Mouse (Mus musculus) heart, postnatal 0 days (tissue): ENCODE results near the gene Olfr1447.

Experiments
- CTCF ChIP-seq: IDR thresholded peaks from 2 replicates; pipeline ENCODE4 v1.5.1; 2016; ENCODE audit warnings: antibody characterized with exemption, control low read depth, low read depth
- EP300 ChIP-seq: IDR thresholded peaks from 2 replicates; pipeline ENCODE4 v1.6.1; 2016; ENCODE audit warnings: antibody characterized with exemption, low read depth

DNA sequence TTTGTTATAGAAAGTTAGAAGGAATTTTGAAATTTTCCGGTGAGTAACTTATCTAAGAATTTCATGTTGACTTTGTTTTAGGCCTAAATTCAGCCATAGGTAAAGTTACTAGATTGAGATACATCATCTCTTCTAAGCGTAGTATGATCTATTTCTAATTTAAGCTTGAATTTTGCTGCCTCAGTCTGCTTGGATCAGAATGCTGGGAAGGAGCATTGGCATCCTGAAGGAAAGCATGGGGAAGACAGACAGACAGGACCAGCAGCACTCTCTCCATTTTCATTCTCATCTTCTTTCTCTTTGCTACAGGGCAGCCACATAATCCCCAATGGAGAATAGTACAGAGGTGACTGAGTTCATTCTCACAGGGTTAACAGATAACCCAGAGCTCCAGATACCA, 20.0 kb downstream of the Olfr1447 start, which contains the start of gene Olfr1445:
- TF ChIP-seq CTCF, result no peak
- no peak for TF ChIP-seq EP300
